Mouse (Mus musculus): ENCODE results near the gene Gm38393. TPM values are rescaled to one million over a fixed set of nuclear protein-coding genes. Genes with fewer than 3 reads are reported as not detected.

The Gm38393 gene
- total RNA-seq (2021): 1 to 10 TPM; 1.0 to 1.2 TPM
- long read RNA-seq, experiment 1: 0 reads
- long read RNA-seq, experiment 2: 0 reads

- peak; percentile 35 for DNase-seq
- intact Hi-C loops (cut with DNase I; ENCODE audit: low total_unique reads): no loop called here
These were observed at the start of gene Gm38393, which contains the start of gene Snurf for GRCm38 (mm10) chr7:60004606-60005330. TSS of gene Gm38393 (minus strand) at chr7:60005064. TSS of gene Snurf (minus strand) at chr7:60005049.

- DNase-seq: no peak
- intact Hi-C loops (cut with DNase I; ENCODE audit: low total_unique reads): no loop called here
These were observed 42.8 kb upstream of the Gm38393 start for GRCm38 (mm10) chr7:60047481-60048201.

- DNase-seq: no peak
- intact Hi-C loops (cut with DNase I; ENCODE audit: low total_unique reads): no loop called here
These were observed 8.3 kb upstream of the Gm38393 start for GRCm38 (mm10) chr7:60013186-60013585.

GRCm38 (mm10) chr7:60007727-60008360 lies 3.0 kb upstream of the Gm38393 start:
- DNase-seq: no peak
- intact Hi-C loops (cut with DNase I; ENCODE audit: low total_unique reads): no loop called here

GRCm38 (mm10) chr7:60006262-60006661 lies 1.4 kb upstream of the Gm38393 start:
- intact Hi-C loops (cut with DNase I; ENCODE audit: low total_unique reads): no loop called here
- no peak for DNase-seq

- intact Hi-C loops (cut with DNase I; ENCODE audit: low total_unique reads): no loop called here
- peak; percentile 7 for DNase-seq
These were observed 801 bp downstream of the Gm38393 start for GRCm38 (mm10) chr7:60003921-60004605.

- DNase-seq: no peak
- intact Hi-C loops (cut with DNase I; ENCODE audit: low total_unique reads): no loop called here
These were observed 1.6 kb downstream of the Gm38393 start for GRCm38 (mm10) chr7:60003006-60003865.

GRCm38 (mm10) chr7:59978646-59979045 lies 26.2 kb downstream of the Gm38393 start:
- no peak for DNase-seq
- intact Hi-C loops (cut with DNase I; ENCODE audit: low total_unique reads): no loop called here

Other genes starting within 250 kb of the Gm38393 start
- 10 to 100 TPM; 58.8 to 75.6 TPM for gene Snurf, start within 50 bp of the Gm38393 start, total RNA-seq (2021)
- gene Snrpn, start 135.2 kb upstream of the Gm38393 start, total RNA-seq (2021): 10 to 100 TPM; 23.4 to 23.6 TPM